Mouse (Mus musculus) ES-Bruce4 (cell line): ENCODE measurements around the gene Atrn. TPM values are rescaled to one million over a fixed set of nuclear protein-coding genes. Genes with fewer than 3 reads are reported as not detected.

Experiments used
- H3K27ac ChIP-seq: 2 replicates; pipeline ENCODE4 v1.5.1; 2012; ENCODE audit warnings: low read length, inconsistent platforms; ENCODE audit not compliant: insufficient read depth
- H3K27me3 ChIP-seq: 2 replicates; pipeline ENCODE4 v1.6.1; 2012; ENCODE audit warnings: mild to moderate bottlenecking, low read length, inconsistent platforms; ENCODE audit not compliant: control insufficient read depth, poor library complexity, insufficient read depth, severe bottlenecking
- H3K36me3 ChIP-seq: 2 replicates; pipeline ENCODE4 v1.6.1; 2012; ENCODE audit warnings: inconsistent platforms, mild to moderate bottlenecking, low read length, moderate library complexity; ENCODE audit not compliant: control insufficient read depth, poor library complexity, insufficient read depth, severe bottlenecking
- H3K4me1 ChIP-seq: one replicate; pipeline ENCODE4 v1.8.1; 2011; ENCODE audit warnings: low read length; ENCODE audit not compliant: control insufficient read depth, insufficient read depth
- H3K4me3 ChIP-seq: 2 replicates; pipeline ENCODE4 v1.5.1; 2011; ENCODE audit warnings: low read depth, mild to moderate bottlenecking, low read length
- H3K9ac ChIP-seq: 2 replicates; pipeline ENCODE4 v1.6.1; 2012; ENCODE audit warnings: low read depth, mild to moderate bottlenecking, inconsistent platforms; ENCODE audit not compliant: poor library complexity, severe bottlenecking
- H3K9me3 ChIP-seq: replicated peaks from 2 replicates; pipeline ENCODE4 v1.6.1; 2012; ENCODE audit warnings: mild to moderate bottlenecking, low read length, inconsistent platforms; ENCODE audit not compliant: control insufficient read depth, poor library complexity, insufficient read depth, severe bottlenecking
- CTCF ChIP-seq: IDR thresholded peaks from one replicate; pipeline ENCODE4 v1.8.1; 2011; ENCODE audit warnings: low read depth, low read length
- EP300 ChIP-seq: IDR thresholded peaks from 2 replicates; pipeline ENCODE4 v1.6.1; 2011; ENCODE audit warnings: low read depth, low read length; ENCODE audit not compliant: insufficient read depth
- POLR2A ChIP-seq: IDR thresholded peaks from one replicate; pipeline ENCODE4 v1.8.1; 2011; ENCODE audit warnings: low read length; ENCODE audit not compliant: insufficient read depth
- polyA plus RNA-seq: library from polyadenylated mRNA; stranded (reverse); fragments of >200 nt; gene quantifications from 2 replicates; pipeline ENCODE4 v1.2.4, GENCODE M21; 2011; ENCODE audit warnings: low read depth; ENCODE audit not compliant: missing spikeins, insufficient read depth, insufficient read length

Gene Atrn
- polyA plus RNA-seq, 1 experiment = 9.8 TPM

- Histone ChIP-seq H3K4me3 (no peak overlapping the region), H3K27me3 (no peaks in the 10 kb centered on the region), H3K36me3 (no peaks in the 10 kb centered on the region), H3K27ac (no peak overlapping the region), H3K9ac (no peak overlapping the region), H3K4me1 (no peaks in the 10 kb centered on the region), H3K9me3 (no peaks in the 10 kb centered on the region)
- no peak for TF ChIP-seq EP300
- TF ChIP-seq POLR2A = no peak
- no peak for TF ChIP-seq CTCF
Measured at GRCm38 (mm10) chr2:130896944-130897343, 9.4 kb upstream of the Atrn start.

GRCm38 (mm10) chr2:130897856-130898255 is 8.4 kb upstream of the Atrn start:
- no peak overlapping the region for H3K4me3 ChIP-seq
- H3K36me3 ChIP-seq = no peaks in the 10 kb centered on the region
- H3K27me3 ChIP-seq = no peaks in the 10 kb centered on the region
- no peaks in the 10 kb centered on the region for H3K4me1 ChIP-seq
- no peak overlapping the region for H3K9ac ChIP-seq
- TF ChIP-seq POLR2A (no peak), CTCF (no peak), EP300 (no peak)
- H3K9me3 ChIP-seq = no peaks in the 10 kb centered on the region
- H3K27ac ChIP-seq = no peak overlapping the region

GRCm38 (mm10) chr2:130898783-130899182 is 7.5 kb upstream of the Atrn start:
- no peak overlapping the region for H3K4me3 ChIP-seq
- H3K27me3 ChIP-seq = no peaks in the 10 kb centered on the region
- H3K36me3 ChIP-seq = no peaks in the 10 kb centered on the region
- TF ChIP-seq EP300 (no peak), CTCF (no peak), POLR2A (no peak)
- no peak overlapping the region for H3K9ac ChIP-seq
- no peak overlapping the region for H3K27ac ChIP-seq
- no peaks in the 10 kb centered on the region for H3K9me3 ChIP-seq
- no peaks in the 10 kb centered on the region for H3K4me1 ChIP-seq

- Histone ChIP-seq H3K9me3 (no peaks in the 10 kb centered on the region), H3K27me3 (no peaks in the 10 kb centered on the region), H3K36me3 (no peaks in the 10 kb centered on the region), H3K27ac (no peak overlapping the region), H3K9ac (peak overlapping the region; percentile 86), H3K4me1 (no peaks in the 10 kb centered on the region), H3K4me3 (peak overlapping the region; percentile 97)
- TF ChIP-seq CTCF = no peak
- no peak for TF ChIP-seq EP300
- no peak for TF ChIP-seq POLR2A
Measured at GRCm38 (mm10) chr2:130906584-130907315, 455 bp downstream of the Atrn start.

GRCm38 (mm10) chr2:130911691-130912090 is 5.4 kb downstream of the Atrn start:
- Histone ChIP-seq H3K9me3 (no peaks in the 10 kb centered on the region), H3K27me3 (no peaks in the 10 kb centered on the region), H3K4me3 (no peak overlapping the region), H3K4me1 (no peaks in the 10 kb centered on the region), H3K9ac (no peak overlapping the region), H3K36me3 (no peaks in the 10 kb centered on the region), H3K27ac (no peak overlapping the region)
- no peak for TF ChIP-seq CTCF

GRCm38 (mm10) chr2:130914873-130915272 is 8.6 kb downstream of the Atrn start:
- Histone ChIP-seq H3K27ac (no peak overlapping the region), H3K36me3 (no peaks in the 10 kb centered on the region), H3K27me3 (no peaks in the 10 kb centered on the region), H3K9me3 (no peaks in the 10 kb centered on the region), H3K4me1 (no peaks in the 10 kb centered on the region), H3K9ac (no peak overlapping the region), H3K4me3 (no peak overlapping the region)
- TF ChIP-seq POLR2A (no peak), EP300 (no peak)
